Mouse (Mus musculus): ENCODE data around the gene Ankrd33b. TPM values are rescaled to one million over a fixed set of nuclear protein-coding genes. Genes with fewer than 3 reads are reported as not detected.

Gene Ankrd33b
- polyA plus RNA-seq, 1 experiment from 2014 or later, result 1.8 TPM

GRCm38 (mm10) chr15:31379471-31379870 lies 11.9 kb upstream of the Ankrd33b start:
- Histone ChIP-seq H3K9ac (replicated peaks) (no peak overlapping the region), H3K4me3 (ENCODE audit: low read depth, low read length) (no peak overlapping the region), H3K4me2 (ENCODE audit: low read depth, low read length) (no peak overlapping the region), H3K27me3 (ENCODE audit: insufficient read depth, low read length) (no peaks in the 10 kb centered on the region), H3K9me3 (ENCODE audit: low read length) (no peaks in the 10 kb centered on the region), H3K27ac (ENCODE audit: low read depth) (no peak overlapping the region), H3K36me3 (replicated peaks; ENCODE audit: insufficient read depth, low read length) (no peaks in the 10 kb centered on the region), H3K4me1 (ENCODE audit: insufficient read depth) (no peaks in the 10 kb centered on the region)
- 73% methylated on average over 3 of the region's 3 CpGs for WGBS (ENCODE audit: insufficient replicate concordance)
- TF ChIP-seq EP300 (IDR thresholded peaks at IDR 0.05; ENCODE audit: low read depth), result no peak
- no peak for TF ChIP-seq CTCF (IDR thresholded peaks at IDR 0.05; ENCODE audit: low read depth)
- ATAC-seq (no peak), DNase-seq (no peak)

- ATAC-seq (no peak), DNase-seq (no peak)
- no peak for TF ChIP-seq CTCF (IDR thresholded peaks at IDR 0.05; ENCODE audit: low read depth)
- H3K27me3 ChIP-seq (ENCODE audit: insufficient read depth, low read length), result no peaks in the 10 kb centered on the region
- H3K4me3 ChIP-seq (ENCODE audit: low read depth, low read length), result no peak overlapping the region
- no peaks in the 10 kb centered on the region for H3K9me3 ChIP-seq (ENCODE audit: low read length)
- H3K27ac ChIP-seq (ENCODE audit: low read depth), result no peak overlapping the region
- no peaks in the 10 kb centered on the region for H3K36me3 ChIP-seq (replicated peaks; ENCODE audit: insufficient read depth, low read length)
- WGBS (ENCODE audit: insufficient replicate concordance), result 50% methylated on average over 4 of the region's 4 CpGs
- H3K4me2 ChIP-seq (ENCODE audit: low read depth, low read length), result no peak overlapping the region
- no peak overlapping the region for H3K9ac ChIP-seq (replicated peaks)
- no peaks in the 10 kb centered on the region for H3K4me1 ChIP-seq (ENCODE audit: insufficient read depth)
These were observed 7.7 kb upstream of the Ankrd33b start for GRCm38 (mm10) chr15:31375212-31375611.

- peaks cover 39% of the 10 kb centered on the region for H3K27me3 ChIP-seq (ENCODE audit: insufficient read depth, low read length)
- no peak overlapping the region for H3K27ac ChIP-seq (ENCODE audit: low read depth)
- DNase-seq, result no peak
- H3K4me3 ChIP-seq (ENCODE audit: low read depth, low read length), result no peak overlapping the region
- no peak overlapping the region for H3K4me2 ChIP-seq (ENCODE audit: low read depth, low read length)
- H3K4me1 ChIP-seq (ENCODE audit: insufficient read depth), result peaks cover 5% of the 10 kb centered on the region
- ATAC-seq, result no peak
- H3K36me3 ChIP-seq (replicated peaks; ENCODE audit: insufficient read depth, low read length), result no peaks in the 10 kb centered on the region
- TF ChIP-seq EP300 (IDR thresholded peaks at IDR 0.05; ENCODE audit: low read depth) (no peak), CTCF (IDR thresholded peaks at IDR 0.05; ENCODE audit: low read depth) (no peak)
- 9% methylated on average over 12 of the region's 12 CpGs for WGBS (ENCODE audit: insufficient replicate concordance)
- H3K9ac ChIP-seq (replicated peaks), result no peak overlapping the region
- no peaks in the 10 kb centered on the region for H3K9me3 ChIP-seq (ENCODE audit: low read length)
These were observed 1.6 kb upstream of the Ankrd33b start for GRCm38 (mm10) chr15:31369125-31369612.

- H3K9ac ChIP-seq (replicated peaks), result no peak overlapping the region
- H3K27ac ChIP-seq (ENCODE audit: low read depth), result no peak overlapping the region
- H3K27me3 ChIP-seq (ENCODE audit: insufficient read depth, low read length), result peaks cover 39% of the 10 kb centered on the region
- H3K4me1 ChIP-seq (ENCODE audit: insufficient read depth), result peaks cover 5% of the 10 kb centered on the region
- WGBS (ENCODE audit: insufficient replicate concordance), result 35% methylated on average over 8 of the region's 8 CpGs
- no peak overlapping the region for H3K4me3 ChIP-seq (ENCODE audit: low read depth, low read length)
- no peak for TF ChIP-seq CTCF (IDR thresholded peaks at IDR 0.05; ENCODE audit: low read depth)
- TF ChIP-seq EP300 (IDR thresholded peaks at IDR 0.05; ENCODE audit: low read depth), result no peak
- no peaks in the 10 kb centered on the region for H3K9me3 ChIP-seq (ENCODE audit: low read length)
- H3K4me2 ChIP-seq (ENCODE audit: low read depth, low read length), result no peak overlapping the region
- H3K36me3 ChIP-seq (replicated peaks; ENCODE audit: insufficient read depth, low read length), result no peaks in the 10 kb centered on the region
- DNase-seq (no peak), ATAC-seq (no peak)
These were observed 1.0 kb upstream of the Ankrd33b start for GRCm38 (mm10) chr15:31368556-31368955.

- WGBS (ENCODE audit: insufficient replicate concordance), result under 1% methylated on average over 72 of the region's 72 CpGs
These were observed 688 bp downstream of the Ankrd33b start for GRCm38 (mm10) chr15:31366596-31367480.

GRCm38 (mm10) chr15:31365720-31366591 lies 1.6 kb downstream of the Ankrd33b start:
- Histone ChIP-seq H3K4me3 (ENCODE audit: low read depth, low read length) (peak overlapping the region; percentile 62), H3K27me3 (ENCODE audit: insufficient read depth, low read length) (peaks cover 39% of the 10 kb centered on the region), H3K27ac (ENCODE audit: low read depth) (peak overlapping the region; percentile 49; the same call in 1 of the 2 replicates), H3K4me1 (ENCODE audit: insufficient read depth) (peaks cover 5% of the 10 kb centered on the region), H3K9ac (replicated peaks) (peak overlapping the region; percentile 61), H3K36me3 (replicated peaks; ENCODE audit: insufficient read depth, low read length) (no peaks in the 10 kb centered on the region), H3K4me2 (ENCODE audit: low read depth, low read length) (peak overlapping the region; percentile 95), H3K9me3 (ENCODE audit: low read length) (no peaks in the 10 kb centered on the region)
- WGBS (ENCODE audit: insufficient replicate concordance), result 2% methylated on average over 37 of the region's 37 CpGs
- ATAC-seq (peak; percentile 59), DNase-seq (peak; percentile 47)
- TF ChIP-seq EP300 (IDR thresholded peaks at IDR 0.05; ENCODE audit: low read depth) (no peak), CTCF (IDR thresholded peaks at IDR 0.05; ENCODE audit: low read depth) (no peak)

More at GRCm38 (mm10) chr15:31366596-31367480, 688 bp downstream of the Ankrd33b start:
- Histone ChIP-seq H3K4me1 (ENCODE audit: insufficient read depth) (peaks cover 5% of the 10 kb centered on the region), H3K36me3 (replicated peaks; ENCODE audit: insufficient read depth, low read length) (no peaks in the 10 kb centered on the region), H3K9me3 (ENCODE audit: low read length) (no peaks in the 10 kb centered on the region), H3K27me3 (ENCODE audit: insufficient read depth, low read length) (peaks cover 39% of the 10 kb centered on the region), H3K27ac (ENCODE audit: low read depth) (peak overlapping the region; percentile 49; the same call in 1 of the 2 replicates), H3K9ac (replicated peaks) (peak overlapping the region; percentile 61), H3K4me3 (ENCODE audit: low read depth, low read length) (peak overlapping the region; percentile 62), H3K4me2 (ENCODE audit: low read depth, low read length) (peak overlapping the region; percentile 95)
- DNase-seq (no peak), ATAC-seq (peak; percentile 25)
- TF ChIP-seq EP300 (IDR thresholded peaks at IDR 0.05; ENCODE audit: low read depth) (no peak), CTCF (IDR thresholded peaks at IDR 0.05; ENCODE audit: low read depth) (no peak)

Measured in liver, postnatal 0 days (tissue).